Mouse (Mus musculus) G1E-ER4 (cell line): ENCODE results near the gene 4930480E11Rik. TPM values are rescaled to one million over a fixed set of nuclear protein-coding genes. Genes with fewer than 3 reads are reported as not detected.

Experiments
- GATA1 ChIP-seq: IDR thresholded peaks from one replicate; pipeline ENCODE4 v1.8.0; 2012; ENCODE audit warnings: low read length, inconsistent platforms
- polyA plus RNA-seq: library from polyadenylated mRNA; stranded (reverse); fragments of >175 nt; gene quantifications from 2 replicates; pipeline ENCODE4 v1.2.3, GENCODE M21; 2012

4930480E11Rik gene
- polyA plus RNA-seq, result not detected in 2 replicates

GRCm38 (mm10) chrX:78369343-78369742 is at the start of gene 4930480E11Rik:
4930480E11Rik (plus strand) TSS chrX:78369643.
- TF ChIP-seq GATA1, result no peak

Other genes with a start within 250 kb of the 4930480E11Rik start
- gene Gm5938, start 244.2 kb upstream of the 4930480E11Rik start, polyA plus RNA-seq, result not detected in 2 replicates
- not detected in 2 replicates for gene Obp1b, start 182.9 kb upstream of the 4930480E11Rik start, polyA plus RNA-seq
- not detected in 2 replicates for gene Gm14743, start 123.7 kb upstream of the 4930480E11Rik start, polyA plus RNA-seq
- not detected in 2 replicates for gene Prrg1, start 214.3 kb downstream of the 4930480E11Rik start, polyA plus RNA-seq